Mouse (Mus musculus) stomach, embryonic 14.5 days (tissue): ENCODE results near the gene Mb21d2. TPM values are rescaled to one million over a fixed set of nuclear protein-coding genes. Genes with fewer than 3 reads are reported as not detected.
A peak's percentile ranks its signal among the peaks of the same experiment; 100 is the strongest.

Experiments
- ATAC-seq: fragments of 200-750 bp; cut with Nextera tagmentation; 2 replicates; pipeline ENCODE4 v1.8.0; 2017; ENCODE audit warnings: low read depth, moderate TSS enrichment; ENCODE audit not compliant: insufficient number of reproducible peaks, insufficient read depth, low FRiP score
- H3K27ac ChIP-seq: fragments of 300-500 bp; sonication (generic); 2 replicates; pipeline ENCODE4 v1.5.1; 2014; ENCODE audit warnings: mild to moderate bottlenecking, low read length, moderate library complexity, mixed read lengths
- H3K27me3 ChIP-seq: fragments of 300-500 bp; sonication (generic); 2 replicates; pipeline ENCODE4 v1.6.1; 2014; ENCODE audit warnings: low read length, control low read depth, mixed read lengths; ENCODE audit not compliant: control insufficient read depth, insufficient read depth
- H3K36me3 ChIP-seq: fragments of 300-500 bp; sonication (generic); 2 replicates; pipeline ENCODE4 v1.6.1; 2014; ENCODE audit warnings: mild to moderate bottlenecking, control low read depth, low read length, moderate library complexity, mixed read lengths; ENCODE audit not compliant: control insufficient read depth, insufficient read depth
- H3K4me1 ChIP-seq: fragments of 300-500 bp; sonication (generic); 2 replicates; pipeline ENCODE4 v1.6.1; 2014; ENCODE audit warnings: low read length, control low read depth, mixed read lengths; ENCODE audit not compliant: control insufficient read depth, insufficient read depth
- H3K4me2 ChIP-seq: fragments of 300-500 bp; sonication (generic); replicated peaks from 2 replicates; pipeline ENCODE4 v1.6.1; 2014; ENCODE audit warnings: low read depth, low read length, control low read depth
- H3K4me3 ChIP-seq: fragments of 300-500 bp; sonication (generic); 2 replicates; pipeline ENCODE4 v1.5.1; 2014; ENCODE audit warnings: low read depth, low read length, control low read depth
- H3K9ac ChIP-seq: fragments of 300-500 bp; sonication (generic); replicated peaks from 2 replicates; pipeline ENCODE4 v1.6.1; 2014; ENCODE audit warnings: low read depth, mild to moderate bottlenecking, control low read depth, low read length, moderate library complexity, mixed read lengths
- H3K9me3 ChIP-seq: fragments of 300-500 bp; sonication (generic); 2 replicates; pipeline ENCODE4 v1.6.1; 2016; ENCODE audit warnings: low read depth, low read length, control low read depth; ENCODE audit not compliant: control insufficient read depth
- WGBS: fragments of 180-500 bp; shearing (Covaris S2); extraction: QIAGEN DNeasy Blood & Tissue Kit; methylation state at CpG from one replicate; pipeline ENCODE4 v1.1.7; 2014; 5-methylcytosine and 5-hydroxymethylcytosine counted together
- polyA plus RNA-seq: library from polyadenylated mRNA; unstranded; fragments of >200 nt; fragmentation: Nextera tagmentation; extraction: Ambion mirVana; gene quantifications from 2 replicates; pipeline ENCODE4 v1.2.1, GENCODE M21; 2014

Mb21d2 gene
- 8.4 and 8.7 TPM in 2 replicates for polyA plus RNA-seq

DNA sequence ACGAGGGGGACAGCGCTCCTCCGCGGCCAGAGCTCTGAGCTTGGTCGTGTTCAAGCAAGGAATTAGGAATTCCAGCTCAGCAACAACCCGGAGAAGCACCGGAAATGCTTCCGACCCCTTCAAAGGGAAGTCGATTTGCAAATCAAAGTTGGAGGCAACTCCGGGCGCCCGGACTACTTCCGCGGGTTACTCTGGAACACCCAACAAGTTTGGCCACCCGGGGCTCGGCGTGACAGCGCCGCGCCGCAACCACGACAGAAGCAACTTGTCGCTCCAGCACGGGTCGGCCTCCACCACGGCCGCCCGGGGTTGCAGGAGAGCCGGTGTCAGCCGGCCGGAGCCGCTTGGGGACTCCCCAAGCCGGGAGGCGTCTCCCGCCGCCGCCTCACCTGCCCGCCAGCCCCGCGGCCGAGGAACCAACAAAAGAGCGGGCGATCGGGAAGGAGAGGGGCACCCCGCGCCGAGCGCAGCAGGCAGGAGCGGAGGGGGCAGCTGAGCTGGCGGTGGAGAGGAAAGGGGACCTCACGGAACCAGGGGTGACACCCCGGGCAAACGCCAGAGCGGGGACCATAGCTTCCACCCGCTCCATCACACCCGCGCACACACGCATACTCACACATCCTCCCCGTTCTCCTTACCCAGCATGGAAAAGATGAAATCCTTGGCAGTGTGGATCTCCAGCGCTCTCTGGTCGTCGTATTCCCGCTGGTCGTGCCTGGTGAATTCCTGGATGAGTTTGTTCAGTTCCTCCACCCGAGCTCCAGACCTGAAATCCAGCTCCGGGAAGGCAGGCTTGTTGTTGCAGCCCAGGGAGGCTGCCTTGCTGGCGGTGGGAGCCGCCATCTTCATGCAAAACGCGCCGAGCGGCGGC is at the start of gene Mb21d2:
Mb21d2 (minus strand) TSS at position 859 of the 871 bp plus-strand sequence.
- WGBS = under 1% methylated on average over 69 of the region's 73 CpGs
- peak within 1 kb of the TSS; percentile 92 for H3K27ac ChIP-seq
- H3K27me3 ChIP-seq = no peaks in the 10 kb centered on the region
- H3K9ac ChIP-seq = peak within 1 kb of the TSS; percentile 82
- H3K4me3 ChIP-seq = peak within 1 kb of the TSS; percentile 61
- H3K36me3 ChIP-seq = no peaks in the 10 kb centered on the region
- H3K4me1 ChIP-seq = peaks cover 11% of the 10 kb centered on the region
- peak within 1 kb of the TSS; percentile 64 for H3K4me2 ChIP-seq
- H3K9me3 ChIP-seq = no peaks in the 10 kb centered on the region
- peak; percentile 50; the same call in 1 of the 2 replicates for ATAC-seq

DNA sequence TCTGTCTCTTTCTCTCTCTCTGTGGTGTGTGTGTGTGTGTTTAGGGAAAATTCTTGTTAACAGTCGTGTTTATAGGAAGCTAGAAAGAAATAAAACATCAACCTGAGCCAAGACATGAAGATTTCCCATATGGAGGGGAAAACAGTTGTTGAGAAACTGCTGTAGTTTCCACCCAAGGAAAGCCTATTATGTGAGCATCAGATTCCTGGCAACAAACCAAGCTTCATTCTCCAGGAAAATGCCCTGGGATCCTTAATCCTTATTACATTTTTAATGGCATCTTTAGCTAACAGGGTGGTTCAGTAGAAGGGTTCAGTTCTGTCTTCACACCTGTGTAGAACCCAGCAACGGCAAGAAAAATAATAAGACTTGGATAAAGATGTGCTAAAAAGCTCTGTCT is 36.8 kb upstream of the Mb21d2 start:
- no peak for ATAC-seq
- Histone ChIP-seq H3K4me1 (no peaks in the 10 kb centered on the region), H3K27me3 (no peaks in the 10 kb centered on the region), H3K36me3 (no peaks in the 10 kb centered on the region), H3K9me3 (no peaks in the 10 kb centered on the region), H3K9ac (no peak overlapping the region), H3K4me3 (no peak overlapping the region), H3K4me2 (no peak overlapping the region), H3K27ac (no peak overlapping the region)
- 61% methylated on average over 2 of the region's 2 CpGs for WGBS

DNA sequence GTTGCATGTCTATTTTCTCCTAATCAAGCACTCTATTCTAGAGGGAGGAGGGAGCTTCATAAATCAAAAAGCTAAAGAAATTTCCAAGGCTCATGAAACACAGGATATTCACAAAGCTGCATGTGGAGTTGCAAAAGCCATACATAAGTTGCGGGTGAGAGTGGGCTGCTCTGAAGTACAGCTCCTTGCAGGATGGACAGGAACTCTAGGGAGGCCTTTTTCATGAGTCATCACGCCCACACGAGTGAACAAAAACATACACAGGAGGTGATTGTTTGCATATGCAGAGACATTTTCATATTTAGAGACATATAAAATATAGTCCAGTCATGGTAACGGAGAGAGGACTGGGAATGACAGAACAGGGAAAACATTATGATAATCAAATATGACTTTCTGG is 34.6 kb upstream of the Mb21d2 start:
- H3K9me3 ChIP-seq = no peaks in the 10 kb centered on the region
- H3K36me3 ChIP-seq = no peaks in the 10 kb centered on the region
- H3K4me3 ChIP-seq = no peak overlapping the region
- no peaks in the 10 kb centered on the region for H3K4me1 ChIP-seq
- ATAC-seq = no peak
- H3K4me2 ChIP-seq = no peak overlapping the region
- H3K9ac ChIP-seq = no peak overlapping the region
- H3K27ac ChIP-seq = no peak overlapping the region
- 66% methylated on average over 4 of the region's 4 CpGs for WGBS
- no peaks in the 10 kb centered on the region for H3K27me3 ChIP-seq

DNA sequence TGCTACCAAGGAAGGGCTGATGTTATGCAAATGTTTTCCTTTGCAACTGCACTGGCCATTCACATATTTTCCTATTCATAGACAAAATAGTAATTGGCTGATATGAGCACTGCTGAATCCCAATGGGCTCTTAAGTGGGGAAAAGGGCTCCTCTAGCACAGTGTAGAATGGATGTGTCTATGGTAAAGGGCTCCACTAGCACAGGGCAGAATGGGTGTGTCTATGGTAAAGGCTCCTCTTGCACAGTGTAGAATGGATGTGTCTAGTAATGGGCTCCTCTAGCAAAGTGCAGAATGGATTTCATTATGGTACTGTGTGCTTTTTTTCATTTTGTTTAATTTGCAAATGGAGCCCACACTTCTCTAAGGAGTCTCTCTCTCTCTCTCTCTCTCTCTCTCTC is 33.5 kb upstream of the Mb21d2 start:
- H3K4me3 ChIP-seq = no peak overlapping the region
- no peak overlapping the region for H3K9ac ChIP-seq
- no peaks in the 10 kb centered on the region for H3K36me3 ChIP-seq
- no peaks in the 10 kb centered on the region for H3K9me3 ChIP-seq
- ATAC-seq = no peak
- no peaks in the 10 kb centered on the region for H3K27me3 ChIP-seq
- H3K4me2 ChIP-seq = no peak overlapping the region
- no peak overlapping the region for H3K27ac ChIP-seq
- H3K4me1 ChIP-seq = no peaks in the 10 kb centered on the region

DNA sequence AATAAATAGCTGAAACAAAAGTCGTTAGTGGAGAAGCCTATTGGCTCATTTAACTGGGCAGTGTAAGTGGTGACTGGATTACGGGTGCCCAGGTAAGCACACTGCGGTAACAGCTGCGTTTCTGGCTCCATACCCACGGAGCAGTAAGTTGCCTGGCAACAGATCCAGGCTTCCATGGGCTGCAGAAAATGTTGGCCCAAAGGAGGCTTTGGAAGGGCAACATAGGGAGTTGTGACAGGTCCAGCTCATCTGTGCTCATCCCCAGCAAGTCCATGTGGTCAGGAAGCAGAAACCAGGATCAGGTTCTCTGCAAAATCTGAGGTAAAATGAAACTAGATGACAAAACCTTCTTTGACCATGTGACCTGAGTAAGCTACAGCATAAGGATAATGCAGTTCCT is 20.3 kb upstream of the Mb21d2 start:
- Histone ChIP-seq H3K4me3 (no peak overlapping the region), H3K9ac (no peak overlapping the region), H3K36me3 (no peaks in the 10 kb centered on the region), H3K27ac (no peak overlapping the region), H3K4me1 (no peaks in the 10 kb centered on the region), H3K4me2 (no peak overlapping the region), H3K27me3 (no peaks in the 10 kb centered on the region), H3K9me3 (no peaks in the 10 kb centered on the region)
- 64% methylated on average over 5 of the region's 5 CpGs for WGBS
- no peak for ATAC-seq

DNA sequence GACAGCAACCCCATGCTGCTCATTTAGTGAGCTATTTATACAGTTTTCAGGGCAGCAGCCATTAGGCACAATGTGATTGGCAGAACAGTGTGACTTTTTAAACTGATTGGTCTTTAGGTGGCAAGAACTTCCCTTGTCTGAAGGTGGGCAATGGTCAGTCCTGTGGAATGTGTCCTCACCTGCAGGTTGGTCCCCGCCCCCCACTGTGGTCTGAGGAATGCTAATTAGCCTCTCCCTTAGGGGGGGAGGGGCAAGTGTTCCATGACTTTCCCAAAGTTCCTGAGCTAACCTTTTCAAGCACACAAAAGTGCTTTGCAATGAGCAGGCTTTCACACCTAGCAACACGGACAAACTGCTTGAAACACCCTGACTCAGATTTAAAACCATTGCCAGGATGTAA is 13.8 kb upstream of the Mb21d2 start:
- H3K27me3 ChIP-seq = no peaks in the 10 kb centered on the region

DNA sequence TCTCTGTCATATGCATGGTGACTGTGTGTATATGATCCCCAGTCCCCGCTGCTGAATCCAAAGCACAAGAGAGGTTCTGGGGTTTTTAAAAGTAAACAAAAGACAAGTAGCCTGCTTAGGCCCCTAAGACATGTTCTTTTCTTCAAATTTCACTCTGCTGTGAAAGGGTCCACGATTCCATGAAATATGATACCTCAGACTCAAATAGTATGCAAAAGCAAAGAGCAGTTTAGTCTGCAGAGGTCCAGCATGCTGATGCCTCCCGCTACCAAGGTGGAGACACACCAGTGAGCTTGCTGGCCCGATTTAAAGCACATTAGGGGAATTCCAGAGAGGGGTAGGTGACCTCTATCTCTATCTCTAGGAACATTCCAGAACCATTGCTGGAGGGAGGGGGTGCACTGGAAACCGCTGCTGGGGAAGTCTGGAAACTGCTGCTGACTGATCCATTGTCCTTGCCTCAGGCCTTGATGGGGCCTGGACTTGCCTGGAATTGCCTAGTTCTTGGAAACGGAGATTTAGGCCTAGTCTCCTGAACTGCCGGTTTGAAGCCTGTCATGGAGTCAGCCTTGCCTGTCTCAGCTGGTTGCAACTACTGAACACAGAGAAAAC is 6.8 kb upstream of the Mb21d2 start:
- WGBS = 48% methylated on average over 7 of the region's 7 CpGs
- Histone ChIP-seq H3K27me3 (no peaks in the 10 kb centered on the region), H3K9me3 (no peaks in the 10 kb centered on the region), H3K36me3 (no peaks in the 10 kb centered on the region), H3K4me1 (no peaks in the 10 kb centered on the region), H3K9ac (no peak overlapping the region), H3K4me3 (no peak overlapping the region), H3K4me2 (no peak overlapping the region), H3K27ac (no peak overlapping the region)
- ATAC-seq = no peak

More for the DNA sequence above, 13.8 kb upstream of the Mb21d2 start:
- H3K36me3 ChIP-seq = no peaks in the 10 kb centered on the region
- no peak overlapping the region for H3K9ac ChIP-seq
- no peaks in the 10 kb centered on the region for H3K9me3 ChIP-seq
- WGBS = 70% methylated on average over 2 of the region's 2 CpGs
- no peak overlapping the region for H3K4me2 ChIP-seq
- H3K27ac ChIP-seq = no peak overlapping the region
- H3K4me3 ChIP-seq = no peak overlapping the region
- no peak for ATAC-seq
- no peaks in the 10 kb centered on the region for H3K4me1 ChIP-seq

DNA sequence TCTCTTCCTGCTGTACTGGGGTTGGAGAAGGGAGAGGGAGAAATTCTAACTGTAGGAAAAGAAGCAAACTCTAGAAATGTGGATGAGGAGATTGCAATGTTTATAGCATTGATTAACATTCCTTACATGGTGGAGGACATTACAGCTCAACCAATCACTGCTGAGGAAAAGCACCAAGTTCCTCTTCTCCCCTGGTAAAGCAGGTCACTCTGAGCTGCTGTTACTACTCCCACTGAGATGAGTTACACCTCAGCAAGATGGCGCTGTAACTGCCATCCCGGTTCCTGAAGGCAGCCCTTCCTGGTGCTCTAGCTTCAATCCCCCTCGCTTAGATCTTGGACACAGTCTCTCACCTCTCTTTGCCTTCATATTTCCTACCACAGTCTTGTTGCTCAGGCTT is 6.2 kb upstream of the Mb21d2 start:
- Histone ChIP-seq H3K9ac (no peak overlapping the region), H3K36me3 (no peaks in the 10 kb centered on the region), H3K4me3 (no peak overlapping the region), H3K9me3 (no peaks in the 10 kb centered on the region), H3K4me2 (no peak overlapping the region), H3K27me3 (no peaks in the 10 kb centered on the region), H3K4me1 (no peaks in the 10 kb centered on the region), H3K27ac (no peak overlapping the region)
- WGBS = 83% methylated on average over 3 of the region's 3 CpGs
- no peak for ATAC-seq
